24 mouse cellular contexts compared by ENCODE assay signal in the genomic region with DNA sequence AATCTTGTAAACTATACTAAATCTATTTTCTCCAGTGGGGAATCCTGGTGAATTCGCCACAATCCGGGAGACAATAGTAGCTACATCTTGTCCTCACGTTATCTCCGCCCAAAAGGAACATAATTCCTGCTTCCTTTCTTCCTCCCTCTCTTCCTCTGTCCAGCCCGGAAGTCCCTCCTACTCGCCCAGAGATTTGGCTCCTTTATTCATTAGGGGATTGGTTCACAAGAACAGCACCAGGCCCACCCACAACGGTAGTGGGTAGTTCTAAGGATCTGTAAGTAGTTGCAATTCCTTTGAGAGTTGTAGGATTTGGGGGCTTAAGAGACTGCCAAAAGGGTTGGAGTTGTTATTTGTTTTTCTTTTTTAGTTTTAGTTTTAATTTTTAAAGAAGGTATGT. TPM values are rescaled to one million over a fixed set of nuclear protein-coding genes. Genes with fewer than 3 reads are reported as not detected.
DNase-seq lines count a peak whose midpoint lies in the region; ATAC-seq and TF ChIP-seq lines count a peak whose summit lies in the region.
"Had no signal": no experiment of that assay in that cellular context is flagged by ENCODE, and none has a peak within 500 bp of the region (broad histone marks: within the 10 kb centered on the region; RNA-seq: fewer than 3 reads in every experiment).

No protein-coding gene starts in this region.

- H3K36me3 ChIP-seq in embryonic facial prominence, embryonic 15.5 days: peaks cover 10% of the 10 kb centered on the region
- peaks cover 66% of the 10 kb centered on the region for H3K36me3 ChIP-seq in embryonic facial prominence, embryonic 10.5 days (replicated peaks)
- peaks cover 2% of the 10 kb centered on the region for H3K36me3 ChIP-seq in heart, embryonic 11.5 days (ENCODE audit: control insufficient read depth, insufficient read depth, low read length)
- peaks cover 2% of the 10 kb centered on the region; the same call in 1 of the 2 replicates for H3K36me3 ChIP-seq in ES-E14 (ENCODE audit: control insufficient read depth, insufficient read depth, low read length, poor library complexity, severe bottlenecking)

- no peaks in the 10 kb centered on the region for H3K9me3 ChIP-seq in embryonic facial prominence, embryonic 15.5 days (replicated peaks)
- H3K9me3 ChIP-seq in embryonic facial prominence, embryonic 10.5 days: no peaks in the 10 kb centered on the region
- H3K9me3 ChIP-seq in heart, embryonic 11.5 days (replicated peaks; ENCODE audit: control insufficient read depth, low read length): no peaks in the 10 kb centered on the region
- H3K9me3 ChIP-seq in ES-E14 (ENCODE audit: control insufficient read depth, insufficient read depth, low read depth, low read length): no peaks in the 10 kb centered on the region
- H3K9me3 ChIP-seq: heart, embryonic 10.5 days; hindbrain, embryonic 12.5 days; intestine, embryonic 15.5 days had no signal

- ATAC-seq in embryonic facial prominence, embryonic 15.5 days (ENCODE audit: insufficient number of reproducible peaks, low FRiP score, low TSS enrichment, low read depth): no peak
- ATAC-seq in heart, embryonic 11.5 days (replicated peaks; ENCODE audit: insufficient number of reproducible peaks, low FRiP score, low TSS enrichment): no peak
- ATAC-seq: forebrain, embryonic 14.5 days; forebrain, postnatal 0 days; hindbrain, embryonic 16.5 days; intestine, embryonic 15.5 days had no signal

- no peak for DNase-seq in embryonic facial prominence, embryonic 10.5 days (ENCODE audit: low spot score)
- peak; percentile 43 for DNase-seq in heart, adult 11 months
- no peak for DNase-seq in ES-E14 (ENCODE audit: low read depth, low spot score)
- DNase-seq in skeletal muscle tissue, adult 2 months (ENCODE audit: low read depth, low spot score): peak; percentile 22
- no peak for DNase-seq in kidney, postnatal 10 days
- no peak for DNase-seq in cerebellum, adult 11-12 months
- DNase-seq: adrenal gland, adult 8-10 months; adrenal gland, postnatal 25 days; cerebellum, adult 18-20 months; cerebellum, postnatal 10 days; cerebellum, postnatal 36 days; embryo, embryonic 11 days; forebrain, postnatal 0 days; gastrocnemius, postnatal 14 days; heart, adult 2 months; kidney, adult 11 months; kidney, adult 8-10 months had no signal

- H3K4me3 ChIP-seq in embryonic facial prominence, embryonic 15.5 days (replicated peaks): no peak overlapping the region
- no peak overlapping the region for H3K4me3 ChIP-seq in embryonic facial prominence, embryonic 10.5 days
- no peak overlapping the region for H3K4me3 ChIP-seq in heart, embryonic 11.5 days (ENCODE audit: low read depth, low read length)
- H3K4me3 ChIP-seq in ES-E14 (ENCODE audit: insufficient read depth in 1 of 2, low read depth in 1 of 2, low read length in 2 of 2, poor library complexity in 1 of 2, severe bottlenecking in 1 of 2): peak overlapping the region; percentile 17 to 41; a peak in 3 of 4 replicates
- H3K4me3 ChIP-seq: heart, adult 2 months; heart, embryonic 10.5 days; hindbrain, embryonic 12.5 days; intestine, embryonic 15.5 days had no signal

- WGBS in embryonic facial prominence, embryonic 15.5 days: 80% methylated on average over 7 of the region's 7 CpGs
- WGBS in embryonic facial prominence, embryonic 10.5 days: 92% methylated on average over 7 of the region's 7 CpGs
- 81% methylated on average over 7 of the region's 7 CpGs for WGBS in heart, embryonic 11.5 days (ENCODE audit: insufficient replicate concordance)

- H3K27me3 ChIP-seq in embryonic facial prominence, embryonic 15.5 days: no peaks in the 10 kb centered on the region
- no peaks in the 10 kb centered on the region for H3K27me3 ChIP-seq in embryonic facial prominence, embryonic 10.5 days (replicated peaks; ENCODE audit: low read depth, poor library complexity, severe bottlenecking)
- no peaks in the 10 kb centered on the region for H3K27me3 ChIP-seq in heart, embryonic 11.5 days (ENCODE audit: control insufficient read depth, insufficient read depth, low read length)
- H3K27me3 ChIP-seq: hindbrain, embryonic 12.5 days; intestine, embryonic 15.5 days had no signal

- H3K9ac ChIP-seq in embryonic facial prominence, embryonic 15.5 days: no peak overlapping the region
- H3K9ac ChIP-seq in heart, embryonic 11.5 days (ENCODE audit: low read depth, low read length): no peak overlapping the region
- no peak overlapping the region; the same call in 1 of the 2 replicates for H3K9ac ChIP-seq in ES-E14 (ENCODE audit: insufficient read depth, low read depth, low read length, poor library complexity, severe bottlenecking)
- H3K9ac ChIP-seq: forebrain, postnatal 0 days; hindbrain, embryonic 12.5 days; intestine, embryonic 15.5 days had no signal

- no peak overlapping the region for H3K4me2 ChIP-seq in embryonic facial prominence, embryonic 15.5 days (replicated peaks)
- no peak overlapping the region for H3K4me2 ChIP-seq in heart, embryonic 11.5 days
- H3K4me2 ChIP-seq: hindbrain, embryonic 12.5 days; intestine, embryonic 15.5 days had no signal

- 0 out of 2 replicates have a peak overlapping the region, but pooled peaks have one; percentile 11 for H3K27ac ChIP-seq in embryonic facial prominence, embryonic 15.5 days (replicated peaks)
- no peak overlapping the region for H3K27ac ChIP-seq in embryonic facial prominence, embryonic 10.5 days (replicated peaks)
- no peak overlapping the region for H3K27ac ChIP-seq in heart, embryonic 11.5 days (ENCODE audit: low read depth, low read length)
- H3K27ac ChIP-seq in ES-E14 (ENCODE audit: insufficient read depth, low read depth, low read length, poor library complexity, severe bottlenecking): no peak overlapping the region
- H3K27ac ChIP-seq: heart, adult 2 months; heart, embryonic 10.5 days; hindbrain, embryonic 12.5 days; intestine, embryonic 15.5 days had no signal

- no peaks in the 10 kb centered on the region for H3K4me1 ChIP-seq in embryonic facial prominence, embryonic 15.5 days
- peaks cover 4% of the 10 kb centered on the region; the same call in 1 of the 2 replicates for H3K4me1 ChIP-seq in embryonic facial prominence, embryonic 10.5 days
- no peaks in the 10 kb centered on the region for H3K4me1 ChIP-seq in heart, embryonic 11.5 days (ENCODE audit: control insufficient read depth, insufficient read depth, low read length)
- H3K4me1 ChIP-seq in ES-E14 (ENCODE audit: control insufficient read depth in 2 of 2, insufficient read depth in 2 of 2, low read length in 2 of 2, poor library complexity in 1 of 2): no peaks in the 10 kb centered on the region
- H3K4me1 ChIP-seq: hindbrain, embryonic 12.5 days; intestine, embryonic 15.5 days had no signal

- in situ Hi-C loops in ES-E14 (cut with MboI; ENCODE audit: low sequenced_read_pairs in 2 of 2, unreplicated experiment in 2 of 2): loop anchor here in 1 of 2 experiments (25.0 kb wide), 1 partner anchor 570 kb away; no protein-coding TSS in a partner anchor

TF ChIP-seq in ES-E14, 5 proteins besides CTCF, POLR2A, EP300 and RAD21:
- TF ChIP-seq ZNF384 (IDR thresholded peaks at IDR 0.05; ENCODE audit: low read depth, low read length) (no peak), MAFK (IDR thresholded peaks at IDR 0.05; ENCODE audit: insufficient read depth, low read depth, low read length) (no peak), HCFC1 (IDR thresholded peaks at IDR 0.05; ENCODE audit: borderline replicate concordance, insufficient read depth, low read length) (no peak), CHD2 (IDR thresholded peaks at IDR 0.05; ENCODE audit: low read depth, low read length) (no peak), ZC3H11A (IDR thresholded peaks at IDR 0.05; ENCODE audit: borderline replicate concordance, low read depth, low read length) (no peak)

RNA-seq across cellular contexts. Expression of a gene that starts 15.1 kb away (rescaled TPM):
- polyA plus RNA-seq in embryonic facial prominence, embryonic 15.5 days (2015; fragmentation: Nextera tagmentation; extraction: Ambion mirVana): 24.3 and 26.1 TPM in 2 replicates
- 36.2 and 37.3 TPM in 2 replicates for polyA plus RNA-seq in embryonic facial prominence, embryonic 10.5 days (2016; fragmentation: Nextera tagmentation; extraction: Ambion mirVana)
- 24.9 and 28.2 TPM in 2 replicates for polyA plus RNA-seq in heart, embryonic 11.5 days (2014; fragmentation: Nextera tagmentation; extraction: Ambion mirVana)
- total RNA-seq in ES-E14 (2012; rRNA removed): 44.2 and 48.9 TPM in 2 replicates

RNA-seq across cellular contexts. Expression of a gene that starts 26.0 kb away (rescaled TPM):
- polyA plus RNA-seq in embryonic facial prominence, embryonic 15.5 days (2015; fragmentation: Nextera tagmentation; extraction: Ambion mirVana): 49.5 and 55.5 TPM in 2 replicates
- polyA plus RNA-seq in embryonic facial prominence, embryonic 10.5 days (2016; fragmentation: Nextera tagmentation; extraction: Ambion mirVana): 84.6 and 90.8 TPM in 2 replicates
- 49.1 and 54.6 TPM in 2 replicates for polyA plus RNA-seq in heart, embryonic 11.5 days (2014; fragmentation: Nextera tagmentation; extraction: Ambion mirVana)
- total RNA-seq in ES-E14 (2012; rRNA removed): 50.5 and 64.4 TPM in 2 replicates

Comparison
In these comparisons a context has a peak if more than half of its experiments do, and no peak if none do; other contexts are left out.
1. H3K4me3 ChIP-seq: peak in ES-E14 (2 of 2); none in embryonic facial prominence, embryonic 15.5 days (single experiment), embryonic facial prominence, embryonic 10.5 days (single experiment) and heart, embryonic 11.5 days (single experiment).
2. DNase-seq: peak in heart, adult 11 months (single experiment) and skeletal muscle tissue, adult 2 months (single experiment); none in embryonic facial prominence, embryonic 10.5 days (single experiment), ES-E14 (single experiment), kidney, postnatal 10 days (single experiment) and cerebellum, adult 11-12 months (single experiment).